Mouse (Mus musculus) neutrophil, adult 59 days (primary cell): ENCODE measurements around the gene Ptprf. TPM values are rescaled to one million over a fixed set of nuclear protein-coding genes. Genes with fewer than 3 reads are reported as not detected.

Source experiments
- total RNA-seq, 2 experiments: library from RNA; stranded (reverse); gene quantifications; 1 replicate in 1 of 2; 2 replicates in 1 of 2; pipeline ENCODE4 v1.2.4; 2023

Ptprf gene
- total RNA-seq: under 1 TPM; 0.24 to 0.49 TPM

GRCm38 (mm10) chr4:118291231-118291630 is at the start of gene Ptprf:
Gene Ptprf, minus strand, starts transcription at chr4:118291405.

GRCm38 (mm10) chr4:118179467-118180300 is 111.5 kb downstream of the Ptprf start, which contains the start of gene Kdm4a:
Gene Kdm4a, minus strand, starts transcription at chr4:118180043.

Other genes with a start within 250 kb of the Ptprf start
- 1 to 10 TPM; 6.9 to 8.8 TPM for gene St3gal3, start 156.5 kb downstream of the Ptprf start, total RNA-seq
- gene Kdm4a, start 111.4 kb downstream of the Ptprf start, total RNA-seq: 10 to 100 TPM; 52.6 to 60.7 TPM
- gene Szt2, start 117.9 kb upstream of the Ptprf start, total RNA-seq: 10 to 100 TPM; 55.4 to 57.5 TPM
- gene Med8, start 117.9 kb upstream of the Ptprf start, total RNA-seq: 10 to 100 TPM; 73.2 to 77.9 TPM
- gene Elovl1, start 136.7 kb upstream of the Ptprf start, total RNA-seq: 10 to 100 TPM; 80.1 to 91.1 TPM
- 10 to 100 TPM; 61.8 to 67.5 TPM for gene Cdc20, start 145.9 kb upstream of the Ptprf start, total RNA-seq
- under 1 TPM; 0.58 to 0.77 TPM for gene Mpl, start 166.1 kb upstream of the Ptprf start, total RNA-seq
- gene Tie1, start 198.7 kb upstream of the Ptprf start, total RNA-seq: 1 to 10 TPM; 2.9 to 3.3 TPM
- gene 2610528J11Rik, start 235.6 kb upstream of the Ptprf start, total RNA-seq: not detected